Comparison of ENCODE assay signal across 8 mouse cellular contexts in the genomic region with DNA sequence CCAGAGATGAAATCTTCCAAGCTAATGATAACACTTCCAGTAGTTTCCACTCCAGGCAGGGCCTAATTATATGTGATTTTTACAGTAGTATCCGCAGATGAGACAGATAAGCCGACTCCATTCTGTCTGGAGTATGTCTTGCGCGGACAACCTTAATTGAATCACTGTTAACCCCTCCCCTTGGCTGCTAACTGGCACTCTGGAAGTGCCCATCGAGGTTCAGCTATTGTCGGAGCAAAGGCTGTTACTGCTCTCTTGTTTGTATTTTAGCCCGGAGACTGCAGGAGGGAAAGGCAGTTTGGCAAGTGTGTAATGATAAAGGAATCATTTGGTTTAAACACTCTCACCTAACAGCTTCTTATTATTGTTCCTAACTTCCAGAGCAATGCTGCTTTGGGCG.
DNase-seq lines count a peak whose midpoint lies in the region; ATAC-seq and TF ChIP-seq lines count a peak whose summit lies in the region.

No protein-coding gene starts in this region.

- no peak for DNase-seq in heart, postnatal 25 days (ENCODE audit: low spot score)
- DNase-seq in embryo, embryonic 9.5 days (ENCODE audit: extremely low spot score): peak; percentile 42
- no peak for DNase-seq in intestine, embryonic 14.5 days (ENCODE audit: low spot score)
- peak; percentile 69 for DNase-seq in midbrain, postnatal 0 days (ENCODE audit: low spot score)
- no peak for DNase-seq in kidney, adult 11 months
- no peak for DNase-seq in cerebellum, adult 9-10 months

- no peaks in the 10 kb centered on the region for H3K36me3 ChIP-seq in heart, embryonic 15.5 days
- H3K36me3 ChIP-seq in intestine, embryonic 14.5 days (ENCODE audit: control insufficient read depth, insufficient read depth, low read length): no peaks in the 10 kb centered on the region
- no peaks in the 10 kb centered on the region for H3K36me3 ChIP-seq in midbrain, postnatal 0 days (ENCODE audit: insufficient read depth, low read length)

- no peak for TF ChIP-seq CTCF in midbrain, postnatal 0 days (IDR thresholded peaks at IDR 0.05)

- H3K9me3 ChIP-seq in heart, embryonic 15.5 days (replicated peaks): no peaks in the 10 kb centered on the region
- no peaks in the 10 kb centered on the region for H3K9me3 ChIP-seq in intestine, embryonic 14.5 days (ENCODE audit: control insufficient read depth, low read length)
- H3K9me3 ChIP-seq in midbrain, postnatal 0 days (ENCODE audit: low read length): no peaks in the 10 kb centered on the region

- H3K27ac ChIP-seq in heart, embryonic 15.5 days: peak overlapping the region; percentile 67
- H3K27ac ChIP-seq in intestine, embryonic 14.5 days (ENCODE audit: low read depth): peak overlapping the region; percentile 70
- H3K27ac ChIP-seq in midbrain, postnatal 0 days (ENCODE audit: low read depth, low read length): peak overlapping the region; percentile 63; the same call in 1 of the 2 replicates

- peak overlapping the region; percentile 77 for H3K4me2 ChIP-seq in heart, embryonic 15.5 days
- peak overlapping the region; percentile 86 for H3K4me2 ChIP-seq in intestine, embryonic 14.5 days (ENCODE audit: low read length)
- peak overlapping the region; percentile 71 for H3K4me2 ChIP-seq in midbrain, postnatal 0 days (ENCODE audit: low read depth, low read length, poor library complexity, severe bottlenecking)

- ATAC-seq in heart, embryonic 15.5 days (replicated peaks; ENCODE audit: insufficient number of reproducible peaks, insufficient read depth, low FRiP score, low read depth): no peak; the same call in 1 of the 2 replicates
- no peak for ATAC-seq in intestine, embryonic 14.5 days (replicated peaks; ENCODE audit: low FRiP score, low TSS enrichment, low read depth)
- ATAC-seq in midbrain, postnatal 0 days (ENCODE audit: low FRiP score): no peak
- ATAC-seq in CD4-positive, CD25-positive, alpha-beta regulatory T cell, adult 4 months: no peak

- 11% methylated on average over 8 of the region's 8 CpGs for WGBS in heart, embryonic 15.5 days
- WGBS in intestine, embryonic 14.5 days: 9% methylated on average over 8 of the region's 8 CpGs
- 13% methylated on average over 8 of the region's 8 CpGs for WGBS in midbrain, postnatal 0 days

- intact Hi-C loops in heart, postnatal 25 days (cut with DNase I): no loop called here

- no peaks in the 10 kb centered on the region for H3K27me3 ChIP-seq in heart, embryonic 15.5 days
- H3K27me3 ChIP-seq in intestine, embryonic 14.5 days (replicated peaks; ENCODE audit: control insufficient read depth, insufficient read depth, low read length): no peaks in the 10 kb centered on the region
- peaks cover 4% of the 10 kb centered on the region; the same call in 1 of the 2 replicates for H3K27me3 ChIP-seq in midbrain, postnatal 0 days (ENCODE audit: insufficient read depth, low read length)

- H3K4me3 ChIP-seq in heart, embryonic 15.5 days: peak overlapping the region; percentile 48
- peak overlapping the region; percentile 38 for H3K4me3 ChIP-seq in intestine, embryonic 14.5 days (ENCODE audit: low read depth, low read length)
- no peak overlapping the region; the same call in 1 of the 2 replicates for H3K4me3 ChIP-seq in midbrain, postnatal 0 days (ENCODE audit: low read depth, low read length)

- H3K9ac ChIP-seq in heart, embryonic 15.5 days: no peak overlapping the region
- H3K9ac ChIP-seq in intestine, embryonic 14.5 days (ENCODE audit: low read length): peak overlapping the region; percentile 50; the same call in 1 of the 2 replicates
- no peak overlapping the region for H3K9ac ChIP-seq in midbrain, postnatal 0 days (replicated peaks; ENCODE audit: low read length, poor library complexity, severe bottlenecking)

- H3K4me1 ChIP-seq in heart, embryonic 15.5 days (replicated peaks): peaks cover 17% of the 10 kb centered on the region
- peaks cover 40% of the 10 kb centered on the region for H3K4me1 ChIP-seq in intestine, embryonic 14.5 days (replicated peaks; ENCODE audit: control insufficient read depth, insufficient read depth, low read length)
- 0 out of 2 replicates have a peak, but pooled peaks cover 4% of the 10 kb centered on the region for H3K4me1 ChIP-seq in midbrain, postnatal 0 days (ENCODE audit: insufficient read depth, low read length)

Comparison
In these comparisons a context has a peak if more than half of its experiments do, and no peak if none do; other contexts are left out.
1. DNase-seq: peak in embryo, embryonic 9.5 days (single experiment) and midbrain, postnatal 0 days (single experiment); none in heart, postnatal 25 days (single experiment), intestine, embryonic 14.5 days (single experiment), kidney, adult 11 months (single experiment) and cerebellum, adult 9-10 months (single experiment).
2. Peak in every context shown above with its lines, with median percentiles within 50 percentile points of each other: H3K27ac ChIP-seq and H3K4me2 ChIP-seq.